Mouse (Mus musculus): ENCODE data around the gene Vmn2r32.
"Not testable (repeated sequence)": the region's sequence is repeated elsewhere in the genome, so short reads cannot be mapped to it uniquely, and the experiment has no call there.

Gene Vmn2r32

DNA sequence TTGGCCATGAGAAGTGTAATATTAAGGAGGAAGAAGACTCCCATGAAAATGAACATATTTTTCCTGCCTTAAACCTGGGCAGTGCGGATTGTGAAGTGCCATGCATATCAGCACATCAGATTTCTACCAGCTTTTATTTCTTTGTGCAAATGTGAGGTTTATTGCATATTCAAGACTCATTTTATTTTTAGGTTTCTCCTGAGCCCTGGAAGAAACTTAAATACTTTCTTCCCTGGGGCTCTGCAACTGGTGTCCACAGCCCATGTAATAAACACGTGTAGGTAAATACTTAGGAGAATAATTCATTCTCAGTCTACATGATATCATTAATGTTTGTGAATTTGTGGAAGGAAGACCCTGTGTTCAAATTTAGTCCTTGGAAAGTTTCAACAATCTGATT, at the start of gene Vmn2r32:
TSS of gene Vmn2r32 (minus strand) at position 101 of the 400 bp plus-strand sequence.
- not testable (repeated sequence) for ATAC-seq (ENCODE audit: low TSS enrichment)

Measured in frontal cortex, adult (tissue).